Mouse (Mus musculus): ENCODE results near the gene Scgb1c1.
A peak's percentile ranks its signal among the peaks of the same experiment; 100 is the strongest.

The Scgb1c1 gene

DNA sequence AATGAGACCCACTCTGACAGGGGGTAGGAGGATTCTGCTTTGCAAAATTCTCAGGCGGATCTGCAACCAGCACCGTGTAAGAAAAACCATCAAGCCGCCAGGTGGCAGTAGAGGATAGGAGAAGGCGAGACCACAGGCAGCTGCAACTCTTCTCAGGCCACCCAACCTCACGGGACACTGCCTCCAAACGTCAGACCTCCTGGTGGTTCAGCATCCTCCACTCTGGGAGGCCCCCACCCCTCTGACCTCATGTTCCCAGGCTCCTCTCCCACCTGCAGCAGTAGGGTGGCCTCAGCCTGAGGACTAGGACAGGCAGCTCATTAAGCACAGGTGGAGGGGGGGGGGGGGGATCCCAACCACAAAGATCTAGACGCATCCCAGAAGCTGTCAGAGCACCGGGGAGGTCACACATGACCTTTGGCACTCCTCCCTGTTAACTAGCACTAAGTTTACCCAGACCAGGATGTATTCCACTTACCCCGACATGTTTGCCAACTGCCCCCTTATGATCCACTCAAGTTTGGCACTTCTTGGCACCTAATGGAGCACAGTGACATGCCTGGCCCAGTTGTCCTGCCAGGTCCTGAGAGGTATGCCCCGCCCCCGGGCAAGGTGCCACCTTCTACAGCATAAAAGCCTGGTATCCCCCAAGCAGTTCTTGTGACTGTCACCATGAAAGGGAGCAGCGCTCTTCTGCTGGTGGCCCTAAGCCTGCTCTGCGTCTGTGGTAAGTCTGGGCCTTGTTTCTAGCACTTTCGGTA lies at the start of gene Scgb1c1:
TSS of gene Scgb1c1 (plus strand) at position 643 of the 761 bp plus-strand sequence.
- peak; percentile 83 for DNase-seq

DNA sequence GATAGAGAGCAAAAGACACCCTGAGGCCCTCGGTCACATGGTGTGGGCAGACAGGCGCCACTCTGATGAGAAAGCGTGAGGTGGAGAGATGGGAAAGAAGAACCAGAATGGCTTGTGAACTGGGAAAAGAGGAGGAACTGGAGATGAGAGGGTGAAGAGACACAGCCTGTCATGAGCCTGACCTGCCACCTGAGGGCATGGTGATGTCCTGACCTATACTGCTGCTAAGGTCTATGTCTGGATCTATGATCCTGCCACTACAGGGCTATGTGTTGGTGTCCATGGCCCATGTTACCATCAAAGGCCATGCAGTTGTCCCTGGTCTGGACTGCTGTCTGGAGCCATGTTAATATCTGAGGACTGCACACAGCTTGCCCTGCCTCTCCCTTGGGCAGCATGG lies 47.7 kb upstream of the Scgb1c1 start:
- DNase-seq: no peak

DNA sequence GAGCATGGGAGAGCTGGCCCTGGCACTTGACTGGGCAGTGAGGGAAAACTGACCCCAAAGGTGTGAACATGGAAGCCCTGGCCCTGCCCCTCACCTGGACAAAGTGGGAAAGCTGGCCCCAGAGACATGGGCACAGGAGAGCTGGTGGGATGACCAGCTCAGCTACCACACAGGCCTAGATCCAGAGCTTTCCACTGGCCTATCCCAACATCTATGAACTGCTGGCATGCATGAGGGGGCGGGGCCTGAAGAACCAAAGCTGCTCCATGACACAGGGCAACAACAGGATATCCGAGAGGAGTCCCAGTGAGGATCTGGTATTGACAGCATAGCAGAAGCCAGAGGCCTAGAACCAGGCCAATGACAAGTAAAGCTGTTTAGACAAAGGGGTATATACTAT lies 47.1 kb upstream of the Scgb1c1 start:
- no peak for DNase-seq

- DNase-seq: no peak
Measured at GRCm38 (mm10) chr7:140802629-140803028, 42.7 kb upstream of the Scgb1c1 start.

DNA sequence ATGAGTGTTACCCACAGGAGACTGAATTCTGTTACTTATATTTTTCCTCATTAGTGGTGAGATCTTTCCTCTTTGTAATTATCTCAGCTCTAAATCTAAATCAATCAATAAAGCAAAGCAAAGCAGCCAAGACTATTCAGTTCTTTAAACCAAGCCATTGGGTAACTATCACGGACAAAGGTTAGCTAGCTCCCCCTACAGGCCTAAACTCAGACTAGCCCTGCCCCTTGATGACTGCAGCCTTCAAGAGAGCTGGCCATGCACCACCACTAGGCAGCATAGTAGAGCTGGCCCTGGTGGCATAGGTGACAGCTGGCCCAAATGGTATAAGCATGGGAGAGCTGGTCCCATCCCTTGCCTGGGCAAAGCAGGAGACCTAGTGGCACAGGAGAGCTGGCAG lies 39.6 kb upstream of the Scgb1c1 start:
- DNase-seq: no peak

DNA sequence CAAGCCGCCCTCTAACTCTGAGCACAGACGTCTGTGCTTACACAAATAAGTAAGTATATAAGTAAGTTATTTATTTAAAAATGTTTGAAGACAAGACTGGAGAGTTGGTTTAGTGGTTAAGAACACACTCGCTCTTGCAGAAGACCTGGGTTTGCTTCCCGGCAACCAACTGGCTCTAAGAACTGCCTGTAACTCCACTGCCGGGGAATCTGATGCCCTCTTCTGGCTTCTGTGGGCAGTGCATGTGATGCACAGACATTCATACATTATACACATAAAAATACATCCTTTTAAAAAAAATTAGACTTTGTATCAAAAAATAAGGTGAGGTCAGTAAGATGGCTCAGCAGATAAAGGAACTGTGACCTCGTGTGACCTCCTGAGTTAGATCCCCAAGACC lies 34.9 kb upstream of the Scgb1c1 start:
- no peak for DNase-seq

GRCm38 (mm10) chr7:140811714-140812113 lies 33.6 kb upstream of the Scgb1c1 start:
- DNase-seq: no peak

DNA sequence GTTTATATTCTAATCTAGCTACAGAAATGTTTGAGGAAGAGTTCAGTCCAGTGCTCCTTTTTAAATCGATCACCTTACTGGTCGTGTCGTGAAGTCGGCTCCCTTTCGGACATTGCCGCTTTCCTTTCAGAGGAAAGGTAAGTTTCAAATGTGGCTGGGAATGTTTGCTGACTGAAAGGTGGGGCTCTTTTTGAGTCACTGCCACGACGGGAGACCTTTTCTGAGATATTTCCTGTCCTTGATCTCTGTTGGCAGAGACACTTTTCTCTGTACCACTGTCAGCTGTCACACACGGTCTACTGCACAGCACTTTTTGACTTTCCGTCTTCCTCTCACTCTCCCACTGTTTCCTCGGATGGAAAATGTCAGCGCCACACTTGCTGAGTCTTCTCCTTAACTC lies 32.5 kb upstream of the Scgb1c1 start:
- no peak for DNase-seq

DNA sequence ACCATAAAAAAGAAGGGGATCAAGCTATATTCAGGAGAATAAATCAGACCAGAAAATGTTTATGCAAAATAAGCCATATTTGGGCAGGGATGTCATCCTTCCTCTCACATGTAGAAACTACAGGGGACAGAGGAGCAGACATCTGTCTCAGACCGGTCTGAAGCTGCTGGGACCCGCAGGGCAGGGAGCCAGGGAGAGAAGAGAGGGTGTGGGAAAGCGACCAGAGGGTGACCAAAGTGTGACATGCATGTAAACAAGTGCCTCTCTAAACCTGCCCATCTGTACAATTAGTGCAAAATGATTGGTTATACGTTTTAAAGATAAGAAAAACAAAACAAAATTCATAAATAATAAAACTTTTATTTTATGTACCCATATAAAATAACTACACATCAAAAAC lies 25.2 kb upstream of the Scgb1c1 start:
- DNase-seq: no peak

GRCm38 (mm10) chr7:140821305-140821652 lies 24.1 kb upstream of the Scgb1c1 start:
- DNase-seq: peak; percentile 27

- peak; percentile 82 for DNase-seq
Measured at GRCm38 (mm10) chr7:140821653-140822329, 23.6 kb upstream of the Scgb1c1 start, which contains the start of gene Zfp941. Gene Zfp941, minus strand, starts transcription at chr7:140822178.

DNA sequence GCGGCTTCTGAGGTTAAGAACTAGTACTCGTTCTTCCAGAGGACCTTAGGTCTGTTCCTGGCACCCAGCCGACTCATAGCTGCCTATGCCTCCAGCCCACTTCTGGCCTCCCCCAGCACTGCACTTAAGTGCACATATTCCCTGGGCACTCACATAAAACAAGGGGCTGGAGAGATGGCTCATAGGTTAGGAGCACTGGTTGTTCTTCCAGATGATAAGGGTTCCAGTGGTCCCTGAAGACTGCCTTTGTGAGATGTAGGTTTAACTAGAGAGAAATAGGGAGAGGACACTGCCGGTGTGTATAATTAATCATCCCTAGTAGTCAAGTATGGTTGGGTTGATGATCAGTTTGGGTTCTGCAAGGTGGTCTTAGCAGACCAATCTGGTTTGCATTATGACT lies 22.6 kb upstream of the Scgb1c1 start:
- no peak for DNase-seq

GRCm38 (mm10) chr7:140828171-140828881 lies 17.0 kb upstream of the Scgb1c1 start:
- DNase-seq: peak; percentile 59

GRCm38 (mm10) chr7:140831447-140831846 lies 13.9 kb upstream of the Scgb1c1 start:
- no peak for DNase-seq

GRCm38 (mm10) chr7:140833341-140833740 lies 12.0 kb upstream of the Scgb1c1 start:
- no peak for DNase-seq

- DNase-seq: no peak
Measured at GRCm38 (mm10) chr7:140834968-140835757, 10.2 kb upstream of the Scgb1c1 start, which contains the start of gene Urah. Gene Urah, plus strand, starts transcription at chr7:140835018.

DNA sequence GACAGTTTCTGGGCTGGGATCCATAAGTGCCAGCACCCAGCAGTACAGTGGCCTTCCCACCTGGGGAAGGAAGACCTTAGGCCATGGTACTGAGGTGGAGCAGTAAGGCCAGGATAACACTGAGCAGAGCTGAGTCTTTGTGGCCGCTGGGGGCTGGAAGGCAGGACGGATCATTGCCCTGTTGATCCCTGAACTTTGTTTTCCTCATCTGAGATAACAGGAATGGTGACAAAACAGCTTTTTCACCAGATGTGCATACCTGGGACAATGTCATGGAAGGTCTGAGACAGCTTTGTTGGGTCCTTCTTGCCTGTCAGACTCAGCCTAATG lies 9.6 kb upstream of the Scgb1c1 start:
- DNase-seq: no peak

DNA sequence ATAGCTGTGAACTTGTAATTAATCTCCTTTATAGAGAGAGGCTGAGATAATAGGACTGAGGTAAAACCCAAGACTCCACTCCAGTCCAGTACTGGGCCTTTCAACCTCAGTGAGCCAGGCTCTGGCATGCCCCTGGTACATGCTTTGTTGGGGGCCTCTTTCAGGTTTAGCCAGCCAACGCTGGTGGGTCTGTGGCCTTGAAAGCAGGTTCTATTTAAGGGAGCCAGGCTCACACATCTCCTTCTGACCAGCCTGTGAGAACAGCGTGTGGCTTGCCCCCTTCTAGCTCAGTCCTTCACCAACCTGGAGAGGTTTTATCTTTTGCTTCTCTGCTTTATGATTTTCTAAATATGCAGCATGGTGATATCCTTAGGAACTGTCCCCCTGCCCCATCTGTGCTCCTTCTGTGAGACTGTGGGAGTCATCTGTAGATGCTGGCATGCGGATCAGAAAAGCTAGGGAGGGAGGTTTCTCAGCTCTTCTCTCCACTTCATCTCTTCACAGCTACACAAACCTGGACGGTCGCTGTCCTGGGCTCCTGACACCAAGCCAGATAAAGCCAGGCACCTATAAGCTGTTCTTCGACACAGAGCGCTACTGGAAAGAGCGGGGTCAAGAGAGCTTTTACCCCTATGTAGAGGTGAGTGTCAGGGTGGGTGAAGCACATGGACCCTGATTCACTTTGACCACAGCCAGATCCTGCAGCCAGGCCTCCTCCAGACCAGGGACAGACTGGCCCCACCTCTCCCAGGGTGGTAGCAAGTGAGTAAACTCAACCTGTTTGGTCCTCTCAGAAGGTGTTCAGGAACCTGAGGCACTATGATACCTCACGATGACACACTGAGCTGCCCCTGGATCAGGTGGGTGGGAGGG lies 8.9 kb upstream of the Scgb1c1 start:
- DNase-seq: no peak

GRCm38 (mm10) chr7:140839556-140839955 lies 5.8 kb upstream of the Scgb1c1 start:
- no peak for DNase-seq

DNA sequence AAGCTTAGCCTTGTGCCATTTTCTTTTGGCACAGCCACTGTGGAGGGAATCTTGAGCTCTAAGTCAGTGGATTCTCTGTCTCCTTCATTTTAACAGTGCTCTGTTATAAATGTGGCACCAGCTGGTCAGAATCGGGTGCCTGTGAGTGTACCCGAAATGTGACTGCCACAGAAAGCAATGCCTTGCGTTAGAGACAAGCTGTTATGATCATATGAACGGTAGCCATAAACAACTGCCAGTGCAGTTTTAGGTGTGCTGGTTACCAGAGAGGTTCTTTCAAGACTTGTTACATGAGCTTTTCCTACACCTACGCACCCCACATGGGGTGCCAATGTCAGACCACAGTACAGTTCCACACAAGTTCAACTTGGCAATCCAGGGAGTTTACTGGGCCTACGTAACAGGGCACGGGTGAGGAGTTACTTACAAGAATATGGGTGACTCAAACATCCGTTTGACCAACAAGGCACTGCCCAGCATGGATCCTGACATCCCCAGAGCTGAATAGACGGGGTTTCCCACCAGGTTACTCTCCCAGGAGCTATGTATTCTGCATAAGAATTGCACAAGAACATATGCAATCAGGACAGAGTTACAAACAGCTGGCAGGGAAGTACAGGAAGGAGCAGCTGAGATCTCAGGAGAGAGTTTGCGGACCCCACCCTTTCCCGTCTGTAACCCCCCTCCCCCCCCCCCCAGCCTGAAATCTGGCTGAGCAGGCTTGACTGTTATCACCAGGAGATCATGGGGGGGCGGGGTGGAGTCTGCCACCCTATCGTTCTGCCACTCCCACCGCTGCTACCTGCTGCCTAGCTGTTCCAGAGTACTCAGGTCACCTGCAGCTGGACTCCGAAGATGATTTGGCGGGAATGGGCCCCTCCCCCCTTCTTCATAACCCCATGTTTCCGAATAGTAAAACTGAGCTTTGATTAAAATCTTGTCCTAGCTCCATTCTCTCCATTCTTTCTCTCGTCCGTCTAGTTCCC lies 4.3 kb upstream of the Scgb1c1 start:
- no peak for DNase-seq

- no peak for DNase-seq
Measured at GRCm38 (mm10) chr7:140843806-140844205, 1.5 kb upstream of the Scgb1c1 start.
